1 mouse cellular context compared by ENCODE assay signal in genomic region chr15:82016101-82016808, GRCm38 (mm10).
A peak's percentile ranks its signal among the peaks of the same experiment; 100 is the strongest.
TF ChIP-seq lines count a peak whose summit lies in the region.

No protein-coding gene starts in this region.

TF ChIP-seq in C2C12, 6 proteins besides CTCF, POLR2A, EP300 and RAD21:
- TF ChIP-seq MYOD1 (IDR thresholded peaks at IDR 0.05; ENCODE audit: control insufficient read depth, insufficient read length, low read depth) = no peak
- TF ChIP-seq MAX (IDR thresholded peaks at IDR 0.05) = peak; percentile 94
- no peak for TF ChIP-seq MYOG (IDR thresholded peaks at IDR 0.05; ENCODE audit: control insufficient read depth, extremely low read depth, insufficient read length)
- no peak for TF ChIP-seq FOSL1 (IDR thresholded peaks at IDR 0.05; ENCODE audit: insufficient read depth, low read length, poor library complexity, severe bottlenecking)
- TF ChIP-seq CEBPB (IDR thresholded peaks at IDR 0.05; ENCODE audit: low read depth) = peak; percentile 91
- no peak for TF ChIP-seq USF1 (IDR thresholded peaks at IDR 0.05; ENCODE audit: low read depth)
